Mouse (Mus musculus): ENCODE data around the gene Gm20388. TPM values are rescaled to one million over a fixed set of nuclear protein-coding genes. Genes with fewer than 3 reads are reported as not detected.

The Gm20388 gene
- polyA plus RNA-seq, 1 experiment, result 0.36 TPM

DNA sequence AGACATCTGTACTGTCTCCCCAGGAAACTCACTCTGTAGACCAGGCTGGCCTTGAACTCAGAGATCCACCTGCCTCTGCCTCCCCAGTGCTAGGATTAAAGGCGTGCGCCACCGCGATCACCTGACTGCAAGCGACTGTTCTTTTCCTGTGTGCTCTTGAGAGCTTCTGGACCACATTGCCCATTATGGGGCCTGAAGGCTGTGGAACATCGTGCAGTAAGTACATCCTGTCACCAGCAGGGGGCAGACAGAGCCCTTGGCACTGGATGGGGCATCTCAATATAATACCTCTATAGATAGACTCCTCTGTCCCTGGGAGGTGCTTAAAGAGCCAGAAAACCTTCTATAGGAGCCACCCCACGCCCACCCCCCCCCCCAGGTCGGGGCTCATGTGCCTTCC is 2924.3 kb downstream of the Gm20388 start:
- Histone ChIP-seq H3K9me3 (ENCODE audit: control insufficient read depth, low read length) (no peaks in the 10 kb centered on the region), H3K27me3 (ENCODE audit: control insufficient read depth) (peaks cover 13% of the 10 kb centered on the region), H3K4me1 (ENCODE audit: control insufficient read depth) (peaks cover 13% of the 10 kb centered on the region), H3K36me3 (ENCODE audit: control insufficient read depth) (no peaks in the 10 kb centered on the region), H3K4me3 (replicated peaks) (no peak overlapping the region)
- no peak for TF ChIP-seq TAL1 (IDR thresholded peaks at IDR 0.05; ENCODE audit: low read length)
- TF ChIP-seq GATA1 (IDR thresholded peaks at IDR 0.05; ENCODE audit: low read length), result no peak

DNA sequence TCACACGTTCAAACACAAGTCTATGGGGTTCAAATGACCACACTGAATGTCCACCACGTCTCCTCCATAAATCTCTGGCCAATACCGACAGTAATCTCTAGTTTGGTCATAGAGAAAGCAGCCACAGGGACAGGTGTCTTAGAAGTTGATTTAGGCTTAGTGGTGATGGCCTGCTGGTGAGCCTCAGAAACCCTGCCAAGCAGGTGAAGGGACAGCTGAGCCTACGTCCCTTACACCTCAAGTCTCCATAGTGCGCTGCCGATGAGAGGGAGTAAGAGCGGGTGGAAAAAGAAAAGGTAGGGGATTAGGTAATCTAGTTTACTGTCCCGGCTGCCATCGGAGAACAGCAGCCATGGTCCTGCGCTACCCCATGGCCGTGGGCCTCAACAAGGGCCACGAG is 2925.6 kb downstream of the Gm20388 start:
- Histone ChIP-seq H3K27me3 (ENCODE audit: control insufficient read depth) (peaks cover 18% of the 10 kb centered on the region), H3K4me3 (replicated peaks) (no peak overlapping the region)

DNA sequence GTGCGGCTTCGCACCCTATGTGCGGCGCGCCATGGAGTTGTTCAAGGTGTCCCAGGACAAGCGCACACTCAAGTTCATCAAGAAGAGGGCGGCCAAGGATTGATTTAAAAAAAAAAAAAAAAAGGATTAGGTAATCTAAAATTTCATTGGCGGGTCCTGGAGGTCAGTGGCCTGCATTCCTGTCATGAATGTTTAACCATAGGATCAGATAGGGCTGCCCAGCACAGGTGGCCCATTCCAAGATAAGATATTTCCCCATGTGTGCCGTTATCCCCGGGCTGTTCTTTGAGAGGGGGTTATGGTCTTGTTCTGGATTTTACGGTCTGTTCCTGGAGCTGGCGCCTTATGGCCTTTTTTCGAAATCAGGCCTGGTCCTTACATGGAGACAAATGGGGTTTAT is 2926.1 kb downstream of the Gm20388 start:
- H3K4me1 ChIP-seq (ENCODE audit: control insufficient read depth), result peaks cover 7% of the 10 kb centered on the region
- no peak overlapping the region for H3K4me3 ChIP-seq (replicated peaks)
- TF ChIP-seq GATA1 (IDR thresholded peaks at IDR 0.05; ENCODE audit: low read length) (no peak), TAL1 (IDR thresholded peaks at IDR 0.05; ENCODE audit: low read length) (no peak)
- peaks cover 14% of the 10 kb centered on the region for H3K27me3 ChIP-seq (ENCODE audit: control insufficient read depth)
- no peaks in the 10 kb centered on the region for H3K9me3 ChIP-seq (ENCODE audit: control insufficient read depth, low read length)
- no peaks in the 10 kb centered on the region for H3K36me3 ChIP-seq (ENCODE audit: control insufficient read depth)

More for the DNA sequence above, 2925.6 kb downstream of the Gm20388 start:
- no peaks in the 10 kb centered on the region for H3K36me3 ChIP-seq (ENCODE audit: control insufficient read depth)
- H3K9me3 ChIP-seq (ENCODE audit: control insufficient read depth, low read length), result no peaks in the 10 kb centered on the region
- TF ChIP-seq TAL1 (IDR thresholded peaks at IDR 0.05; ENCODE audit: low read length), result no peak
- TF ChIP-seq GATA1 (IDR thresholded peaks at IDR 0.05; ENCODE audit: low read length), result no peak
- peaks cover 7% of the 10 kb centered on the region for H3K4me1 ChIP-seq (ENCODE audit: control insufficient read depth)

DNA sequence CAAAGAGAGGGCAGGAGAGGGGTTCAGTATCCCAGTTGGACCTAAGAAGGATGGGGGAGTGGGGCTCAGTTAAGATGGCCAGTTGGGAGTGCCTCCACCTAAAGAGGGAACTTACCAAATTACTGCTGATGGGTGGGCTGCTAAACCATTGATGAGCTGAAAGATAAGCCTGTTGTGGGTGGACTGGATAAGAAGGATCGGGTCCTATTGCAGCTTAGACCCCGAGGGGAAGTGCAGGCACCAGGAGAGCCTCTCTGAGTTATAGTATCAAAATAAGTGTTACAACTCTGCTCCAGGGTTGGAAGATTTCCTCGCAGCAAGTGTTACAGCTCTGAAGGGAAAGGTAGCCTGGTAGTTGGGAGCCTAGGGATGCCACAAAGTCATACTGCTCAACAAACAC is 2933.5 kb downstream of the Gm20388 start:
- H3K4me1 ChIP-seq (ENCODE audit: control insufficient read depth), result peaks cover 7% of the 10 kb centered on the region
- H3K4me3 ChIP-seq (replicated peaks), result no peak overlapping the region
- no peaks in the 10 kb centered on the region for H3K9me3 ChIP-seq (ENCODE audit: control insufficient read depth, low read length)
- H3K27me3 ChIP-seq (ENCODE audit: control insufficient read depth), result peaks cover 47% of the 10 kb centered on the region
- no peaks in the 10 kb centered on the region for H3K36me3 ChIP-seq (ENCODE audit: control insufficient read depth)
- TF ChIP-seq TAL1 (IDR thresholded peaks at IDR 0.05; ENCODE audit: low read length) (no peak), GATA1 (IDR thresholded peaks at IDR 0.05; ENCODE audit: low read length) (no peak)

DNA sequence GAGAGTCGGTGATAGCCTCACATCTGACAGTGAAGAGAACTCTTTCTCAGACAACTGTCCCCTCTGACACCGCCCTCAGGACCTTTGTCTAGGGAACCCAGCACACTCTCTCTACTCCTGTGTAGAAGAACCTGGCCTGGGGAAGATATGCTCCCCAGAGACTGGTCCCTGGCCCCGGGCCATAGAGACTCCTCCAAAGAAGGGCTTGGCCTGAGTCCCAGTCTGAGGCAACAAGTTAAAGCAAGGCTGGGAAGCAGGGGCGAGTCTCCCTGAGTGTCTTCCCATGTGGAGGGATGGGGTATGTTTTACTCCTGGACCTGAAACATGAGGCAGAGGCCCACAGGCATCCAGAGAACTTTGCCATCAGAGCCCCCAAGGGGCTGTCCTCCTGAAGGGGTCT is 2935.0 kb downstream of the Gm20388 start:
- TF ChIP-seq TAL1 (IDR thresholded peaks at IDR 0.05; ENCODE audit: low read length) (no peak), GATA1 (IDR thresholded peaks at IDR 0.05; ENCODE audit: low read length) (no peak)
- Histone ChIP-seq H3K36me3 (ENCODE audit: control insufficient read depth) (no peaks in the 10 kb centered on the region), H3K4me1 (ENCODE audit: control insufficient read depth) (peaks cover 7% of the 10 kb centered on the region), H3K4me3 (replicated peaks) (no peak overlapping the region), H3K9me3 (ENCODE audit: control insufficient read depth, low read length) (no peaks in the 10 kb centered on the region), H3K27me3 (ENCODE audit: control insufficient read depth) (peaks cover 49% of the 10 kb centered on the region)

DNA sequence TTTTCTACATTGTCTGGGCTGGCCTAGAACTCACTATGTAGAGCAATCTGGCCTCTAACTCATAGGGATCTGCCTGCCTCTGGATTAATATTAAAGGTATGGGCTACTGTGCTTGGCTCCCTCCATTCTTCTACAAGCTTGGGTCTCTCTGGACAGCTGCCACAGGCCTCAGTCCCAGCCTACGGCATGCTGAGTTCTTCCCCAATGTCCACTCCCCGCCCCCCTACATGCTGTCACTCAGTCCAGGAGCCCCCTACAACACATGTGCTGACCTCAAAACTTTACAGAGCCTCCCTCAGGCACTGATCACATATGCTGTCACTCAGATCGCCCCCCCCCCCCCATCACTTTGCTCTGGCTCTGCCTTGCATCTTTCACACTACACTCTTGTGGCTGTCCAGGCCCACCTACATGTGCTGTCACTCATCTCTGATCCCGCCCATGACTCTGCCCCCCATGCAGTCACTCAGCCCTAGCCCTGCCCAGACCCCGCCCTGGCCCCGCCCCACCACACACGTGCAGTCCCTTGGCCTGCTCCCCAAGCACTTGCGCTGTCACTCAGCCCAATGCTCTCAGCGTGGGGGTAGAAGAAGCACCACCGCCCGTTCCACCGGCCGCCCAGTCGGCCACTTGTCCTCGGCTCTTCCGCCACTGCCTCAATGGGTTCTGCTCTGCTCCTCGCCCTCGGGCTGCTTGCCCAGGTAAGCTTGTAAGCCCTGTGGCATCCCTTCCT is 2937.4 kb downstream of the Gm20388 start, which contains the start of gene Cdh15:
TSS of gene Cdh15 (plus strand) at position 138 of the 733 bp plus-strand sequence.
- Histone ChIP-seq H3K27me3 (ENCODE audit: control insufficient read depth) (peaks cover 42% of the 10 kb centered on the region), H3K36me3 (ENCODE audit: control insufficient read depth) (no peaks in the 10 kb centered on the region), H3K4me3 (replicated peaks) (no peak within 1 kb of the TSS), H3K4me1 (ENCODE audit: control insufficient read depth) (peaks cover 7% of the 10 kb centered on the region), H3K9me3 (ENCODE audit: control insufficient read depth, low read length) (no peaks in the 10 kb centered on the region)
- TF ChIP-seq GATA1 (IDR thresholded peaks at IDR 0.05; ENCODE audit: low read length), result no peak
- no peak for TF ChIP-seq TAL1 (IDR thresholded peaks at IDR 0.05; ENCODE audit: low read length)

DNA sequence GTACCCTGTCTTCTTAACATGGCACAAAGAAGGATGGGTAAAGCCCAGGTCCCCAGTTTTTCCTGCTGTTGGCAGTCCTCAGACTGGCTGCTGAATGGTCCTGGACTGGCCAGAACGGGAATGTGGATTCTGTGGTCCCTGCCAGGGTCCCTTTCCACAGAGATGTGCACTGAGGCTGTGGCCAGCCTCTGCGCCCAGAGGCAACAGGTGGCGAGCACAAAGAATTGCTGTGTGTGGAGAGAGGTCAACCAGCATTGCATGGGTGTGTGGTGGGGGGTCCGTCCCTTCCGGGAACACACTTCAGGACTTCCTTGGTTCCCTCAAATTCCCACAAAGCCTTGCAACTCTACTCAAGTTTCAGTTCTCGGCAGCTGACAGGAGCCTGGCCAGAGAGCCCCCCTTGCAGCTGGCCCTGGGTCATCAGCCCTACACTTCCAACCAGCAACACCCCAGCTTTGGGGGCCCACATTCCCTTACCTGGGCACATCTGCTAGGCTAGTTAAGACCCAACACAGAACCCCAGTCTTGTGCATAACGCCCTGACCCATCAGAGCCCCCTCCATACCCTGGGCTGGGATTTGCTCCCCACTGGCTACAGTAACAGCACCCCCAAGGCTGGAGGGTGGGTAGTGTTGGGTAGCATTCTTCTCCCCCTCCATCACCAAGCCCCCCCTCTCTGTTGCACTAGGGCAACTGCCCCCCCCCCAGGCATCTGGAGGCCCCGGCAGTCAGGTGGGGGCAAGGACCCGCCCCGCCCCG is 2938.7 kb downstream of the Gm20388 start:
- Histone ChIP-seq H3K27me3 (ENCODE audit: control insufficient read depth) (peaks cover 43% of the 10 kb centered on the region), H3K36me3 (ENCODE audit: control insufficient read depth) (no peaks in the 10 kb centered on the region), H3K9me3 (ENCODE audit: control insufficient read depth, low read length) (no peaks in the 10 kb centered on the region), H3K4me3 (replicated peaks) (no peak overlapping the region), H3K4me1 (ENCODE audit: control insufficient read depth) (peaks cover 7% of the 10 kb centered on the region)
- no peak for TF ChIP-seq TAL1 (IDR thresholded peaks at IDR 0.05; ENCODE audit: low read length)
- no peak for TF ChIP-seq GATA1 (IDR thresholded peaks at IDR 0.05; ENCODE audit: low read length)

DNA sequence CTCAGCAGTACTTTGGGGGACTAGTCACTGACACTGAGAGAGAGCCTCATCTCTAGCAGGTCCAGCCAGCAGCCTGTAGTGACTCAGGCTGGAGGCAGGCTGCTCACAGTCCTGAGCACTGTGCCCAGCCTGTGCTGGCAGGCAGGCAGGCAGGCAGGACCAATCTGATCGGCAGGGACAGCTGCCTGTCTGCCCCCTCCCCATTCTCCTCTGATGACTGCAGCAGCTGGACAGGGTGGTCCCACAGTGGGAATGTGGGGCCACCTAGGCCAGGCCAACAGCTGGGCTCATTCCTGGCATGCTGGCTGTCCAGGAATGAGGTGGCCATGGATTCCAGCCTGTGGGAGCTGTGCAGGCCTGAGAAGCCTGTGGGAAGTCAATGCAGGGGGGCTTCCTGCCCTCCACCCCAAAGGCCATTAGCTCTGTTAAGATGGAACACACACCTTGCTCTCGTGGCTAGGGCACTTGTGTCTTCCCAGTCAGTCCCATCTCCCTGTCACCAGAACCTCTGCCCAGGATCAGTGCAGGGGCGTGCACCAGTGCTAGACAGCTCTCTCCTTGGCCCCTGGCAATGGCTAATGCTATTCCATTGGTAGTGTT is 2940.1 kb downstream of the Gm20388 start:
- Histone ChIP-seq H3K27me3 (ENCODE audit: control insufficient read depth) (peaks cover 44% of the 10 kb centered on the region), H3K4me3 (replicated peaks) (no peak overlapping the region), H3K4me1 (ENCODE audit: control insufficient read depth) (peaks cover 7% of the 10 kb centered on the region), H3K36me3 (ENCODE audit: control insufficient read depth) (no peaks in the 10 kb centered on the region), H3K9me3 (ENCODE audit: control insufficient read depth, low read length) (no peaks in the 10 kb centered on the region)
- TF ChIP-seq GATA1 (IDR thresholded peaks at IDR 0.05; ENCODE audit: low read length), result no peak
- no peak for TF ChIP-seq TAL1 (IDR thresholded peaks at IDR 0.05; ENCODE audit: low read length)

All from erythroblast, embryonic 14.5 days (primary cell).